Mouse (Mus musculus) MEL (cell line): ENCODE results near the gene Usp33. TPM values are rescaled to one million over a fixed set of nuclear protein-coding genes. Genes with fewer than 3 reads are reported as not detected.
A peak's percentile ranks its signal among the peaks of the same experiment; 100 is the strongest.

Source experiments
- DNase-seq: peaks from one replicate; pipeline ENCODE4 v3.0.0; 2011; ENCODE audit warnings: low read depth, low spot score
- H3K27ac ChIP-seq: 2 replicates; pipeline ENCODE4 v1.5.1; 2012; ENCODE audit warnings: low read depth, mild to moderate bottlenecking, control low read depth, low read length, moderate library complexity; ENCODE audit not compliant: control insufficient read depth
- H3K27me3 ChIP-seq, 2 experiments: fragments of 150-350 bp in 1 of 2; sonication (generic) in 1 of 2; 2 replicates each; pipeline ENCODE4 v1.6.1; 2012; ENCODE audit warnings: low read length in 2 of 2, mild to moderate bottlenecking in 2 of 2, improper control_type of control experiment in 1 of 2, moderate library complexity in 1 of 2; ENCODE audit not compliant: insufficient read depth in 2 of 2, control insufficient read depth in 1 of 2
- H3K36me3 ChIP-seq, 2 experiments: 2 replicates each; pipeline ENCODE4 v1.6.1; 2012 to 2014; ENCODE audit warnings: low read length in 2 of 2, improper control_type of control experiment in 1 of 2, inconsistent platforms in 1 of 2, mild to moderate bottlenecking in 1 of 2; ENCODE audit not compliant: insufficient read depth in 2 of 2, control insufficient read depth in 1 of 2
- H3K4me1 ChIP-seq, 2 experiments: fragments of 150-350 bp in 1 of 2; sonication (generic) in 1 of 2; 2 replicates each; pipeline ENCODE4 v1.6.1; 2012; ENCODE audit warnings: low read length in 2 of 2, improper control_type of control experiment in 1 of 2, mild to moderate bottlenecking in 1 of 2; ENCODE audit not compliant: insufficient read depth in 2 of 2, control insufficient read depth in 1 of 2
- H3K4me3 ChIP-seq, 2 experiments: fragments of 150-350 bp in 1 of 2; sonication (generic) in 1 of 2; 2 replicates each; pipeline ENCODE4 v1.5.1; 2012; ENCODE audit warnings: low read depth in 2 of 2, low read length in 2 of 2, mild to moderate bottlenecking in 2 of 2, moderate library complexity in 2 of 2, control low read depth in 1 of 2, improper control_type of control experiment in 1 of 2; ENCODE audit not compliant: control insufficient read depth in 1 of 2, insufficient read depth in 1 of 2
- H3K79me2 ChIP-seq: 2 replicates; pipeline ENCODE4 v1.6.1; 2012; ENCODE audit warnings: mild to moderate bottlenecking, low read length, moderate library complexity; ENCODE audit not compliant: control insufficient read depth, poor library complexity, insufficient read depth
- H3K9ac ChIP-seq: 2 replicates; pipeline ENCODE4 v1.6.1; 2012; ENCODE audit warnings: low read depth, mild to moderate bottlenecking, control low read depth, low read length, moderate library complexity; ENCODE audit not compliant: control insufficient read depth, poor library complexity, severe bottlenecking
- H3K9me3 ChIP-seq: fragments of 150-350 bp; sonication (generic); replicated peaks from 2 replicates; pipeline ENCODE4 v1.6.1; 2012; ENCODE audit warnings: mild to moderate bottlenecking, low read length, improper control_type of control experiment, moderate library complexity; ENCODE audit not compliant: insufficient read depth
- BHLHE40 ChIP-seq: IDR thresholded peaks from 2 replicates; pipeline ENCODE4 v1.6.1; 2012; ENCODE audit warnings: low read depth, mild to moderate bottlenecking, inconsistent platforms, low read length, improper control_type of control experiment, borderline replicate concordance
- CHD1 ChIP-seq: IDR thresholded peaks from 2 replicates; pipeline ENCODE4 v1.6.1; 2012; ENCODE audit warnings: low read depth, mild to moderate bottlenecking, inconsistent platforms, low read length, improper control_type of control experiment
- E2F4 ChIP-seq: IDR thresholded peaks from 2 replicates; pipeline ENCODE4 v1.6.1; 2011; ENCODE audit warnings: low read depth, low read length, improper control_type of control experiment, borderline replicate concordance
- EP300 ChIP-seq, 2 experiments: IDR thresholded peaks; 2 replicates each; pipeline ENCODE4 v1.6.1; 2011; ENCODE audit warnings: improper control_type of control experiment in 2 of 2, low read length in 2 of 2, low read depth in 1 of 2, mild to moderate bottlenecking in 1 of 2
- JUND ChIP-seq: IDR thresholded peaks from 2 replicates; pipeline ENCODE4 v1.6.1; 2011; ENCODE audit warnings: low read depth, mild to moderate bottlenecking, improper control_type of control experiment, low read length
- MEF2A ChIP-seq: IDR thresholded peaks from 2 replicates; pipeline ENCODE4 v1.6.1; 2014; ENCODE audit warnings: low read depth, mild to moderate bottlenecking, inconsistent platforms, low read length, improper control_type of control experiment; ENCODE audit not compliant: poor library complexity, insufficient replicate concordance, severe bottlenecking; ENCODE audit errors: extremely low read depth
- MXI1 ChIP-seq: IDR thresholded peaks from 2 replicates; pipeline ENCODE4 v1.6.1; 2011; ENCODE audit warnings: mild to moderate bottlenecking, low read depth, low read length, improper control_type of control experiment
- MYB ChIP-seq: IDR thresholded peaks from 2 replicates; pipeline ENCODE4 v1.6.1; 2011; ENCODE audit warnings: mild to moderate bottlenecking, low read depth, low read length, improper control_type of control experiment
- MYC ChIP-seq: IDR thresholded peaks from 2 replicates; pipeline ENCODE4 v1.6.1; 2011; ENCODE audit warnings: low read depth, mild to moderate bottlenecking, low read length, improper control_type of control experiment, moderate library complexity
- NRF1 ChIP-seq: IDR thresholded peaks from 2 replicates; pipeline ENCODE4 v1.6.1; 2014; ENCODE audit warnings: low read depth, mild to moderate bottlenecking, inconsistent platforms, low read length, improper control_type of control experiment, moderate library complexity; ENCODE audit not compliant: poor library complexity, insufficient read depth, severe bottlenecking
- POLR2A ChIP-seq, 2 experiments: IDR thresholded peaks; 2 replicates each; pipeline ENCODE4 v1.6.1; 2011 to 2012; ENCODE audit warnings: low read length in 2 of 2, mild to moderate bottlenecking in 2 of 2, control low read depth in 1 of 2, improper control_type of control experiment in 1 of 2, low read depth in 1 of 2, moderate library complexity in 1 of 2; ENCODE audit not compliant: control insufficient read depth in 1 of 2, insufficient read depth in 1 of 2, poor library complexity in 1 of 2
- POLR2AphosphoS5 ChIP-seq: IDR thresholded peaks from 2 replicates; pipeline ENCODE4 v1.6.1; 2012; ENCODE audit warnings: low read depth, borderline replicate concordance, mild to moderate bottlenecking, inconsistent platforms, low read length, moderate library complexity, mixed read lengths
- RCOR1 ChIP-seq: IDR thresholded peaks from 2 replicates; pipeline ENCODE4 v1.6.1; 2012; ENCODE audit warnings: low read depth, mild to moderate bottlenecking, inconsistent platforms, low read length, improper control_type of control experiment
- TAL1 ChIP-seq: IDR thresholded peaks from 2 replicates; pipeline ENCODE4 v1.6.1; 2012; ENCODE audit warnings: mild to moderate bottlenecking, inconsistent platforms, low read length, moderate library complexity, mixed read lengths
- TBP ChIP-seq: IDR thresholded peaks from 2 replicates; pipeline ENCODE4 v1.8.0; 2011; ENCODE audit warnings: low read depth, low read length, improper control_type of control experiment
- USF2 ChIP-seq, 2 experiments: IDR thresholded peaks; 2 replicates each; pipeline ENCODE4 v1.6.1; 2011 to 2012; ENCODE audit warnings: improper control_type of control experiment in 2 of 2, low read length in 2 of 2, borderline replicate concordance in 1 of 2, inconsistent platforms in 1 of 2, low read depth in 1 of 2, mild to moderate bottlenecking in 1 of 2; ENCODE audit not compliant: insufficient read depth in 1 of 2
- ZC3H11A ChIP-seq: IDR thresholded peaks from 2 replicates; pipeline ENCODE4 v1.6.1; 2012; ENCODE audit warnings: low read depth, mild to moderate bottlenecking, inconsistent platforms, low read length, improper control_type of control experiment
- ZKSCAN1 ChIP-seq: IDR thresholded peaks from 2 replicates; pipeline ENCODE4 v1.6.1; 2012; ENCODE audit warnings: low read depth, mild to moderate bottlenecking, inconsistent platforms, low read length, improper control_type of control experiment, moderate library complexity
- ZMIZ1 ChIP-seq: IDR thresholded peaks from 2 replicates; pipeline ENCODE4 v1.6.1; 2012; ENCODE audit warnings: low read depth, mild to moderate bottlenecking, inconsistent platforms, low read length, improper control_type of control experiment, moderate library complexity
- polyA plus RNA-seq, 2 experiments: library from polyadenylated mRNA; stranded (reverse) in 1 of 2; unstranded in 1 of 2; fragments of >175 nt in 1 of 2; fragments of >200 nt in 1 of 2; gene quantifications; 2 replicates each; pipeline versions ENCODE4 v1.2.1 to v1.2.4; 2012; ENCODE audit warnings: low replicate concordance in 2 of 2, low read depth in 1 of 2; ENCODE audit not compliant: insufficient read length in 2 of 2, insufficient read depth in 1 of 2, missing spikeins in 1 of 2
- total RNA-seq: library from RNA; depleted of rRNA; stranded (reverse); fragments of 300-350 nt; gene quantifications from 2 replicates; pipeline ENCODE4 v1.2.3, GENCODE M21; 2012

Gene Usp33
- total and polyA plus RNA-seq, 3 experiments = 32.3 to 34.1 TPM; not detected in 1

DNA sequence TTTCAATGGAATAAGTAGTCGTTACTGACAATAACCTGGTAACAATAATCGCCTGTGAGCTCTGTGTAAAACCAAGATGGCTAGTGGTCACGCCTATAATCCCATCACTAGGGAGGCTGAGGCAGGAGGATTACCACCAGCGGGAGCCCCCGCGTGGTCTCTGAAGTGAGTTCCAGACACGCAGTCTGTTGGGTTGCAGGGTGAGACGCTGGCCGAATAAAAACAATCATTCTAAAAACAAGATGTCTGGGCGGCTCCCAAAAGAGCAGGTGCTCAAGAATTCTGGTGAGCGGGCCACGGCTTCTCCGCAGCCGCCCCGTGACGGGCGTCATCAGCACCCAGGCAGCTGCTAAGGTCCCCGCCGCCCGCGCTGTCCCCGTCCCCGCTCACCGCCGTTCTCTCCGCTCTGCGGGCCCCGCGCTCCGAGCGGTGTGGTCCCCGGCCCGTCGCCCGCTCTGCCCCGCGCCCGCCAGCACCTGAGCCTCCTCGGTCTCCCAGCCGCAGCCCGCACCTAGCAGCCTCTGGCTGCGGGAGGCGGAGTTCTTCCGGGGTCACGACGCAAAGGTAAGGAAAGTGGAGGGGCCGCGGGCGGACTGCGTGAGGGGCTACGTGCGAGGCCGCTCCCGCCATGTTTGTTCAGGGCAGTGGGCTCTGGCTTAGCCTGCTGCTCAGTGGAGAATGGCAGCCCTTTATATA lies 6.3 kb upstream of the Usp33 start, which contains the start of gene Miga1 (continued):
- TF ChIP-seq NRF1 (peak; percentile 53; the same call in 1 of the 2 replicates), CHD1 (no peak), MEF2A (no peak), RCOR1 (no peak), BHLHE40 (no peak), MYC (no peak), POLR2A (IDR thresholded peaks at IDR 0.05; ENCODE audit: control insufficient read depth in 1 of 2, insufficient read depth in 1 of 2, low read depth in 1 of 2, low read length in 2 of 2, poor library complexity in 1 of 2) (peak; percentile 76 to 91; a peak in 3 of 4 replicates), TAL1 (no peak), ZKSCAN1 (no peak), E2F4 (no peak)

DNA sequence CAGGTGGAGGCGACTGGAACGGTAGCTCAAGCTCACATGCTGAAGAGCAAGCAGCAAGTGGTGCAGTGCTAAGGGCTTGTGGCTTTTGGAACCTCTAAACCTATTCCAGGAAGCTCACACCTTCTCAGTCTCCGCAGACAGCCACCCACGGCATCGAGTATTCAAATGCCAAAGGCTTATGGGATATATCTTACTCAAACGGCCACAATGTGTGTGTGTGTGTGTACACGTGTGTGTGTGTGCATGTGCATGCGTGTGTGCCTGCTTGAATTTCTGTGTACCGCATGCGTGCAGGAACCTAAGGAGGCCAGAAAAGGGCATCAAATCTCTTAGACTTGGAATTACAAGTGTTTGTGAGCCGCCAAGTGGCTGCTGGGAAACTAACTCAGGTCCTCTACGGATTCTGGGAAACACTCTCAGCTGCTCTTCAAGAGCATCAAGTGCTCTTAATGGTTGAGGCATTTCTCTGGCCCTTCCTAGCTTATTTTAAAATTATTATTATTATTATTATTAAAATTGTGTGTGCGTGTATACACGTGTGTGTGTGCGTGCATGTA lies 3.2 kb upstream of the Usp33 start:
- Histone ChIP-seq H3K36me3 (peaks cover 0 to 11% of the 10 kb centered on the region in 2 experiments; a peak in 2 of 4 replicates), H3K4me3 (no peak overlapping the region), H3K79me2 (peaks cover 34% of the 10 kb centered on the region), H3K9me3 (no peaks in the 10 kb centered on the region), H3K27me3 (no peaks in the 10 kb centered on the region), H3K27ac (no peak overlapping the region), H3K9ac (no peak overlapping the region), H3K4me1 (peaks cover 4 to 10% of the 10 kb centered on the region in 2 experiments; a peak in 3 of 4 replicates)
- no peak for DNase-seq
- TF ChIP-seq ZC3H11A (no peak), TBP (no peak), E2F4 (no peak), POLR2AphosphoS5 (no peak), MXI1 (no peak), JUND (no peak), EP300 (IDR thresholded peaks at IDR 0.05; ENCODE audit: low read depth in 1 of 2, low read length in 2 of 2) (no peak), ZMIZ1 (no peak), MYB (no peak), USF2 (IDR thresholded peaks at IDR 0.05; ENCODE audit: borderline replicate concordance in 1 of 2, insufficient read depth in 1 of 2, low read depth in 1 of 2, low read length in 2 of 2) (no peak)
